Mouse (Mus musculus) urinary bladder, postnatal 10 days (tissue): ENCODE measurements around the gene Igfbp3.
"Not testable (repeated sequence)": the region's sequence is repeated elsewhere in the genome, so short reads cannot be mapped to it uniquely, and the experiment has no call there.

Experiments
- DNase-seq: peaks from one replicate; pipeline ENCODE4 v3.0.0; 2022; ENCODE audit warnings: low spot score

The Igfbp3 gene

DNA sequence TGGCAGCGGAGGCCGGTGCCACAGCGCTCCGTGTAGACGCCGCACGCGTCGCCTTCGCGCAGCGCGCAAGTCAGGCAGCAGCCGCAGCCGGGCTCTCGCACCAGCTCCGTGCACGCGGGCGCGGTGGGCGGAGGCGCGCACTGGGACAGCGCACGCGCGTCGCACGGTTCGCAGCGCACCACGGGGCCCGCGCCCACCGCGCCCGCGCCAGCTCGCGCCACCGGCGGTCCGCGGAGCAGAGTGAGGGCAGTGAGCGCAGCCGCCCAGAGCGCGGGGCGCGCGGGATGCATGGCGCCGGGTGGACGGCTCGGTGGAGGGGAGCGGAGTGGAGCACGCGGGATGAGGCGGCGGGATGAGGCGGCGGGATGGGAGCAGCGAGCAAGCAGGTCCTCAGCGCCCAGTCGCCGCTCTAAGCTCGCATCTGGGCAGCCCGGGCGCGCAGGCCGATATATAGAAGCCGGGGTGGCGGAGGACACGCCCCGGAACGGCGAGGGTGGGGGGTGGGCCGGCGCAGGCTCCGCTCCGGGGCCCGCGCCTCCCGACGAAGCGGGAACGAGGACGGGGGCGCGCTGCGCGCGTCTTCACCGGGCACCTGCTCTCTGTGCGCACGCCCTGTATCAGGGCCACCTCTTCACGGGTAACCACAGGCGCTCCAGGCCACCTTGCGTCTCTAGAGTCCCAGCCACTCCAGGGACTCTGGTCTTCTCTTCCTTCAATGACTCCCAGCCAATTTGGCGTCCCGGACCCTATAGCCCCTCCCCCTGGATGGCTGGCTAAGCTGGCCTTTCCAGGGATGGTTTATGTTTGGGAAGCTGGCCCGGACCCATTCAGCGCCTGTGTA is at the start of gene Igfbp3:
Igfbp3 (minus strand) TSS at position 423 of the 841 bp plus-strand sequence.
- DNase-seq, result no peak

DNA sequence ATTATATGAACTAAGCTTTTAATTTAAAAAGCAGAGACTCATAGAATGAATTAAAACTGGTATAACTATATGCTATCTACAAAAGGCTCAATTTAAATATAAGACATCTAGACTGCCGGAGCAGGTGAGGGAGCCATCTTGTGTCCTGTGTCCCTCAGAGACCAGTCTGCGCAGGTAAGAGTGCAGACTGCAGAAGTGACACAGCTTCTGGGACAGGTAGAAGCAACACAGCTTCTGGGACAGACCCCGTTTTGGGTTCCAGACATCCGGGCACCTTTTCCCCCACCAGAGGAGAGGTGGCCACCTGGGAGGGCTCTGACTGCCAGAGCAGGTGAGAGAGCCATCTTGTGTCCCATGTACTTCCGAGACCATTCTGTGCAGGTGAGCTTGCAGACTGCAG is 37.1 kb upstream of the Igfbp3 start:
- DNase-seq, result no peak

DNA sequence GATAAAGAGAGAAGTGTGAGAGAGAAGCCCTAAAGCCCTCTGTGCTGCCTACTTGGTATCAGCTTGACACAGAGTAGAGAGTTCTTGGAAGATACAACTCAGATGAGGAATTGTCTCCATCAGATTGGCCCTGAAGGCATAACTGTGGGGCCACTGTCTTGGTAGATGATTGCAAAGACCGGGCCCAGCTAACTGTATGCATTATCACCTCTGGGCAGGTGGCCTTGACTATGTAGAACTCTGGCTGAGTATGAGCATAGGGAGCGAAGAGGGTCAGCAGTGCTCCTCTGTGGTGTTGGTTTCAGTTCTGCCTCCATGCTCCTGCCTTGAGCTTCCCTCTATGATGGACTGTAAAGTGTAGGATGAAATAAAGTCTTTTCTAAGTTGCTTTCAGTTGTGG is 36.7 kb upstream of the Igfbp3 start:
- DNase-seq, result no peak

DNA sequence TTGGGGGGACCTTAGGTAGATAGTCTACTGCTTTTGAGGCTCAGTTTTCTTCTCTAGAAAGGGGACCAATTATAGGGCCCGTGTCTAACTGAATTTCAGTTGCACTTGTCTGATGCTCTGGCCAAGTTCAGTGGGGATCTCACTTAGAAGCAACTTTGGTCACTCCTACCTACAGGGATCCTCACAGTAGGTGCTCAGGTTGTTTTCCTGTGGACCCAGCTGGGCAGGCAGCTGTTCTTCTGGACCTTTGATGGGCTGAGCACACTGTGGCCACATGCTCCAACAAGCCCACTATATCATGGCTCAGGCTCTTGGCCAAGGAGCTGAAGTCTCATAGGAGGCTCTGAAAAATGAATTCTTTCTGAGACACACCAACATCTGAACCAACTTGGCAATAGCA is 31.1 kb upstream of the Igfbp3 start:
- DNase-seq, result no peak

DNA sequence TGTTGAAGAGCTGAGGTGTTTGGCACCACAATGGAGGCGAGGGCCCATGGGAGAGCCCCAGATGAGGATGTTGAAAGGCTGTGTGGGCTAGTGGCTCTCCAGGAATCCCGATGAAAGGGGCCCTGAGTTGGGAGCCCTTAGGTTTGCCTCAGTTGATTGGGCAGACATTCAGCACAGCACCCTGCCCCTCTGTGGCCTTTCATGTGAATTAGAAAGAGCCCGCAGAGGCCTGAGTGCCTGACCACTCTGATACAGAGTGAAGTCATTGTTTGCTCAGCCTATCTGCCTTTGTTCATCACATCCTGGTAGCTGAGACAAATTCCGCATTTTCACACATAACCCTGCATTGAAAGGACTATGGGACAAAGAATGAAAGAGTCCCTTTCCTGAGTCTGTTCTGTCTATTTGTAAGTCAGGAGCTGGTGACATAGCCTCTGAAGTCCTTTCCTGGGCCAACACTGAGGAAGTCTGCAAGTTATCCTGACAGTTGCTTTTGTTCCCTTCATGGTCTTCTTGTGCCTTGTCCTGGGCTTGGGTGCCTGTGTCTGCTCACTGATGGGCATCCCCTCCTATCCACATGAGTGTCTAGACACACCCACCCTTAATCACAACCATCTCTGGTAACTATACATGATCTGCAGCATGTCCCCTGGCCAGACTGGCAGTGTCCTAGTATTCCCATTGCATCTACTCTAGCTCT is 25.5 kb upstream of the Igfbp3 start:
- no peak for DNase-seq

DNA sequence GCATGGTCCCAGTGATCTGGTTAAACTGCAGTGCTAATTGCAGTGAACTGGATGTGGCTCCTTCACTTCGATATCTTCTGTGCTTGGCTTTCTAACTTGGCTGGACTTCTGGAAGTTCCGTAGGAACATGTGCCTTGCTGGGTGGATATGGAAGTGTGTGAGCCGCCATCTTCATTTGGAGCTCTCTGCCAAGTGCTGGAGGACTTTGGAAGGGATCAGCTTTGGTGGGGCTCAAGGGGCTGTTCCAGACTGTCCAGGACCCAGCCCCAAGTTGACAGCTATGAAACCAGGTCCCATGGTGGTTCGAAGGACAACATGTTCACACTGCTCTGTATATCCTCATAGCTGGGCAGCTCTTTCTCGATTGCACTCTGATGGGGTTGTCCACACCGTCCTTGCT is 24.8 kb upstream of the Igfbp3 start:
- no peak for DNase-seq

DNA sequence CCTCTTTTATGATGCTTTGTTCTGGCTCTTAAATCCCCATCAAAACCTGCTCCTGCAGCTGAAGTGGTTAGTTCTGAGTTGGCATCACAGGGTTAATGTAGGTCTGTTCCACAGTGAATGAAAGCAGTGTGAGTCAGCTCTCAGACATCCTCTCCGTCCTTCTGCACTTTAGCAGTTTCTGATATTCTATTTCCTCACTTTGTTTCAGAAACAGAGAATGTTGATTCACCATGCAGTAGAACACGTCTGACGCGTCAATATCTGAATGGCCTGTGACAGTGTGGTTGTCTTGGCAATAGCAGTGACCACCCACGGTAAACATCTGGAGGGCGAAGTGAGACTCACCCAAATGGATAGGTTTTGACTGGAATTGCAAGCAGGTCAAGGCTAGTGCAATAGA is 24.0 kb upstream of the Igfbp3 start:
- DNase-seq, result no peak

DNA sequence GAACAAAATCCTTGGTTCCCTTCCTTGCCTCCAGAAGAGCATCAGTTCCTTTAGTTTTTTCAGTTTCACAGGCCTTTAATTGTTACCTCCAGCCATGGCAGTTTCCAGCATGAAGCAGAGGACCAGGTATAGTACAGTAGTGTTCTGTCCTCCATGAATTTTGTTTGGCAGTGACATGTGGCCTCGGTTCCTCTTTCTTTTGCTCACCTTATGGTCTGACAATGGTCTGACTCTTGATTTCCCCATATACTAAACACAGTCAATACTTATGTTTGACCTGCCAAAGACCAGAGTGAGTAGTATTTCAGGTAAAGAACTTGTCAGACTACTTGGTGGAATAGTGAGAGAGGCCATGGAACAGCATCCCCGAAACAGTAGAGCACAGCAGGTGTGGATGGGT is 23.0 kb upstream of the Igfbp3 start:
- no peak for DNase-seq

DNA sequence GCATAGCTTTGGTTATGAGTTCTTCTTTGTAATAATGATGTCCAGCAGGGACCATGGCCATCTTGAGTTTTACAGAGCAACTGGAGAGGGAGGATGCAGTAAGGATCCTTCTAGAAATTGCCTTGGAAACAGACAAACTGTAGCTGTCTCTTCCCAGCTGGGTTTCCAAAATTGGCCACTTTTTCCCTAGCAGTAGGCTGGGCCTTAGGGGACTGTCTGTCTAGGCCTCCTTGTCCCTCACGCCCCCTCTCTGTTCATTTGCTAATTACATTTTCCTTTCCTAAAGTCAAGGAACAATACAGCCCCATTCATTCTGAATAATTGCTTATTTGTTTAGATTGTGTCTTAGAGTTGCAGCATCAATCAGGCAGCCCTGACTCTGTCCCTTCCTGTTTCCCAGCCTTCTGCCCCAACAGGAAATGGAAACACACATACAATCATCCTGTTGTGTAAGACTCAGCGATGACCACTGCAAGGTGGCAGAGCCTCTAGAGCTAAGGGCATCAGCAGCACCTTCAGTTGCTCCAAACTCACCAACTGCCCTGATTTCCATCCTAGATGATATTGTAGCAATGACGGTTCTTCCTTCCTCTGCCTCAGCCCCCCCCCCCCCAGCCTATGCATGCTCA is 21.4 kb upstream of the Igfbp3 start:
- DNase-seq, result no peak

DNA sequence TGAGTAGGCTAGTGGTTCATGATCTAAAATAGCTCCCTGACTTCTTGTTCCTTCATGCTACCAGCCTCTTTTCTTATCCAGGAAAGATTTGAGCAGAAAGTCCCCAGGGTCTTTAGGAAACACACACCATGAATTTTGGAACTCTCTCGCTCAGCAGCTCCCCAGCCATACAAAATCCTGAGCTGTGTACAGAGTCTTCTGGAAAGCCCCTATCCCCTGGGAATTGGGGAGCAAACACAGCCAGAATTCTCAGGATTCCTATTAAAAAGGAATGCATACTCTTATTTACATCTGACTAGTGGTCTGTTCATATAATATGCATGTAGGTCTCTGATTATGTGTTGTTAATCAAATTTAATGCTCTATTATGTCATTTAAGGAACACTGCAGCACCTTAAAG is 20.7 kb upstream of the Igfbp3 start:
- no peak for DNase-seq

DNA sequence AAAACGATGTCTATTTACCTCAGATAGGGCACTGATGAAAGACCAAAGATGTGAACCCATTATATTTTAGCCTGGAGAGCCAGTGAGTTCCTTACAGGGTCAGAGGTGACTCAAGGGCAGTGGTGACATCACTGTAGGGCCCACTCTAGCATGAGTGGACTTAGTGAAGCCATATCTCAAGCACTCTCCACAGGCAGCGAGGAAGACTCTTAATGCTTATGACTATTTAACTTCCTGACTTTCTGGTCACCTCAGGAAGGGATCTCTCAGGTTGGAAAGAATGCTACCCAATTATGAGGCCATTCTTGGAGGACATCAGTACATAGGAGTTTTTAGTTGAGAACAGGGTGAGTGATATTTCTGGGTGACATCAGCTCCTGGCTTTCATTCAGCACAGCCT is 19.6 kb upstream of the Igfbp3 start:
- no peak for DNase-seq

DNA sequence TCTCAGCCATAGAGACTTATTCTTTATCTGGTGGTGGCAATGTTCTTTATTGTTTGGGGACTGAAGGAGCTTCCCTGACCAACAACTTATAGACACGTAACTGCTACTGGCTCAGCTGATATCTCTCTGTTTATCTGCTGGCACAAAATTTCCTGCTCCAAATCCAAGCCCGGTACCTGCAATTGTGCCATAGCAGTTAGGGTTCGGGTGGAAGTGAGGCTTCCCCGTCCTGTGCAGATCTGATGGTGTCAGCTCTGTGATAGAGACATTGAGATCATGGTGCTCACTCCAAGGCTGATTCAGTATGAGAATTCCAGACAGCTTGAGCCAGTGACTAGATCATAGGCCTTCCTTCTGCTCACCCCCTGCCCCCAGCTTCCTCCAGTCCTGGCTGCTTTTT is 18.2 kb upstream of the Igfbp3 start:
- no peak for DNase-seq

DNA sequence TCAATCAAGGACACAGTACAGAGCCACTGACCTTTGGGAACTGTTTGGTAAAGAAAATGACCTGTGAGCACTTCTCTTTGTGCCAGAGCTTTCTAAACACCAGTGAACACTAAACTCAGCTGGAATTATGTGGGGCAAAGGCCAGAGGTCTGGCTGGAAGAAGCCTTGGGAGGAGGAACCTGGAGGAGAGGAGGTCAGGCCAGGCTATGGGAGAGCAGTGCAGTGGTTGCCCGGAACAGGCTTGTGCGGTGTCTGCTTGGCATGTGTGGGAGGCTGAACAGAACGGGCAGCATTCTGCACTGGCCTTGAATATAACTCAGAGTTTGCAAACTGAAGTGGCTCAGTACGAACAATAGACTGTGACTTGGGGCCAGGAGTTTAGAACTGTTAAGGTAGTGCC is 16.3 kb upstream of the Igfbp3 start:
- DNase-seq, result no peak

DNA sequence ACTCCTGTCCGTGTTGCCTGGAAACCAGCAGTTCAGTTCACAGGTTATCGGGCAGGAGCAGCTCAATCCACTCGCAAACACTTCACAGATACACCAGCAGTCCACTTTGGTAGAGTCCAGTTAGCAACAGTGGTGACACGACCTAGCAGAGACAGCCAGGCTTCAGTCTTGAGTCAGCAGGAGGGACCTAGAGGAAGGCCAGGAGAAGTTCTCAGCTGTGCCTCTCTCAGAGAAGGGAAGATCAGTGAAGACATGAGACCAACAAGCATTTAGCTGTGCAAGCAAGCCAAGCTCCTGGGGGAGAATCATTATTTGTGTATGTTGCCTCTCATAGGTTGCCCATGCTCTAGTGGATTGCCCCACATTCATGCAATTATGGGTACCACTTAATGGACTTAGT is 14.4 kb upstream of the Igfbp3 start:
- DNase-seq, result no peak

DNA sequence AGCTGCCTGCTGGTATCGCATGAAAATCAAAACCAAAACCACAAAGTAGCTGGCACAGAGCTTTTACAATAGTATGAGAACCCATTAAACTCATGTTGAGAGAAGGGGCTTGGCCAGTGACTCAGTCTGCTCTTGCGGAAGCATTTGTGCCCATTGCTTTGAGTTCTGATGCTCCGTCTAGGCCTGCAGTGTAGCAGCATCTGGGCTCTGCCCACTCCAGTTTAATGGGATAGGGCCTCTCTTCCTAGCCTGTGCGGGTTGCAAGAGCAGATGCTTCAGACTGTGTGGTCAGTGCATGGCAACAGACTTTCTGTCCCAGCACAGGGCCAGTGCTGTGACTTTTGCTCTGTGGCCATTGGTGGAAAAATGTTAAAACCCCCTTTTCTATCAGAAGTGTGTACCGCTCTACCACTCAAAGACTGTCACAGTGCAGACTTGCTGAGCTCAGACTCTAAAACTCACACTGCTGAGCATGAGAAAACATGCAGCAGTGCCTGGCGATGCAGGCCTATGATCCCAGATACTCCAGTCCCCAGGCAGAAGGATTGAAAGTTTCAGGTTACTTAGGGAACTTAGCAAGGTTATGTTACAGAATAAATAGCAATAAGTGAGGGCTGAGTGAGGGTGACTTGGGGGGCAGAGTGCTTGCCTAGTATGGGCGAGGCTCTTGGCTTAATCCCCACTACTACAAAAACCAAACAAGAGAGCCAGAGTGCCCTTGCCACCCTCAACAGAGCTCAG is 13.3 kb upstream of the Igfbp3 start:
- no peak for DNase-seq

DNA sequence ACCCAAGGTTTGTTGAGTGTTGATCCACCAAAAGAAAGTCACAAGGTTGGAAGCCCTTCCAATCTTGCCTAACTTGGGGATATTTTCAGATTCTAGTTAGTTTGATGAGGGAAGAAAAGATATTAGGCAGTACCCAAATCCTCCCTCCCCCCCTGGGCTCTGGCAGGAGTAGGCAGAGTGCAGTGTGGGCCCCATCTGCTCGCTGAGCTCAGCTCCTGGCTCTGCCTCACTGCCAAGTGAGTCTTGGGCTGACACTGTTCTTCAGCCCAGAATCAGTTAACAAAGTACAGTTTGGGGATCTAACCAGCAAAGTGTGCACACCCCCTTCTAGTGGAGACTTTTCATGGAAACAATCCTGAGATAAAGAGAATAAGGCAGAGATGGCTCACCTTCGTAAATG is 12.5 kb upstream of the Igfbp3 start:
- DNase-seq, result no peak

DNA sequence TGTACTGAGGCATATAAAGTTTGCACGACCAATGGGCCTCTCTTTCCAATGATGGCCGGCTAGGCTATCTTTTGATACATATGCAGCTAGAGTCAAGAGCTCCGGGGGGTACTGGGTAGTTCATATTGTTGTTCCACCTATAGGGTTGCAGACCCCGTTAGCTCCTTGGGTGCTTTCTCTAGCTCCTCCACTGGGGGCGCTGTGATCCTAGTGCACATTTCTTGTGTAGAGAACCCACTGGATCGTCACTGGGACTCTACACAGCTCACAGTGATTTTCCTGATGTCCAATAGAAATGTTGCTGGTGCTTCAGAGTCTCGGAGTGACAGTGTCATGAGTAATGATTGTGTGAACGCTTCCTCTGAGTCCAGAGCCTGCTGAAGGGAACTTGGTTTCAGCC is 8.1 kb upstream of the Igfbp3 start:
- DNase-seq, result not testable (repeated sequence)

DNA sequence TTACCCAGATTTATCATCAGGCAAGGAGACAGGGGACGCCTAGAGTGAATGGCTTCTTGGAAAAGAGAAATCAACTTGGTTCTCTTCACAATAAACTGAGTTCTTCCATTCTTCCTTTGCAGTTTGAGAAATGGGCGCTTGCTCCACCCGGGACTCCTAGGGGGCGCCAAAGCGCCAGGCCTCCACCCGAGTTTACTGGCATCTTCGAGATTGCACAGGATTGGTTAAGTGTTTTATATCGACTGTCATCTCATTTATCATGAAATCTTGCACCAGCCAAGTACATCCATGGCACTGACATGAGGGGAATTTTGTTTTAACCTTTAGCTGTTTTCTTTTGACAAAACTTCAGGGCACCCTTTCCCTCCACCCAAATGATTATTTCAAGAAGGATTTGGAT is 2.0 kb upstream of the Igfbp3 start:
- no peak for DNase-seq

DNA sequence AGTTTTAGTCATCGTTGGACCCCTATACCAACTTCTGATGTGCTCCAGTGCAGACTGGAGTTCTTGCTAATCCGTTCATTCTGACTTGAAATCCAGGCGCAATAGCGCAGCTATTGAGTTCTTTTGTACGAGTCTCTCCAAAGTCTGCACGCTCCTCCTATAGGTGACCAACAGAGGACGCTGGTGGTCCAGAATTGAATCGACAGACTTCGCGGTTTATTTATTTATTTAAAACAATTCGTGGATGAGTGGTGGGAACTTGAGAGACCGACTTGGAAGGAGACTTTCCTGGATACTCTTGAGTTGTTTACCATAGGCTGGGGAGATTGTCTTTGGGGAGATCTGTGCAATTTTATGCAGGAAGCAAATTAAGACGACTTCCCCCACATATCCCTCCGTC is 1.0 kb upstream of the Igfbp3 start:
- DNase-seq, result no peak

DNA sequence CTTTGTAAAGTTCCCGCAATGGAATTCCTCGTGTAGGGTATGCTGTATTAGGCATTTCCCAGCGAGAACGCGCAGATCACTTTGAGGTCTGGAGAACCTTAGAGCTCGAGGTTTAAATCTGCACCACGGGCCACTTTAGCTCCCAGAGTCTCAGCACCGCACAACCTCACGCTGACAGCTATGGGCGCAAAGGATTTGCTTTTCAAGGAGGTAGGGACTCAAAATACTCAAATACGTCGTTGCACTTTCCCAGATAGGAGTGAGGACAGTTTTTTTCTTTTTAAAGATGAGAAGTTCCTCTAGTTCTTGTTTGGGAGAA is 578 bp upstream of the Igfbp3 start:
- DNase-seq, result no peak

DNA sequence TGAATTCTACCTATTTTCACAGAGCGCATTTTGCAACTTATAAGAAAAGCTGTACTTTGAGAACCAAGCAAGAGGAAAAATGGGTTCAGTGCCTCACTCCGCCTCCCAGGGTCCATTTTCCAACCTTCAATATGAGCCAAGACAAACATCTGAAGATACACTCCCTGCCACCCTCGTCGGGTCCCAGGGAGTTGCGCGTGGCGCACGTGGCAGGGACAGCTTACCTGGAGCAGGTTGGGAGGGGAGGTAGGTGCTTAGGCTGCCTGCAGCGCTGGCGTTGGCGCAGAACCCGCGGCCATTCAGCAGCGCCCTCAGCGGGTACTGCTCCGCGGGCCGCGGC is 592 bp downstream of the Igfbp3 start:
- no peak for DNase-seq

DNA sequence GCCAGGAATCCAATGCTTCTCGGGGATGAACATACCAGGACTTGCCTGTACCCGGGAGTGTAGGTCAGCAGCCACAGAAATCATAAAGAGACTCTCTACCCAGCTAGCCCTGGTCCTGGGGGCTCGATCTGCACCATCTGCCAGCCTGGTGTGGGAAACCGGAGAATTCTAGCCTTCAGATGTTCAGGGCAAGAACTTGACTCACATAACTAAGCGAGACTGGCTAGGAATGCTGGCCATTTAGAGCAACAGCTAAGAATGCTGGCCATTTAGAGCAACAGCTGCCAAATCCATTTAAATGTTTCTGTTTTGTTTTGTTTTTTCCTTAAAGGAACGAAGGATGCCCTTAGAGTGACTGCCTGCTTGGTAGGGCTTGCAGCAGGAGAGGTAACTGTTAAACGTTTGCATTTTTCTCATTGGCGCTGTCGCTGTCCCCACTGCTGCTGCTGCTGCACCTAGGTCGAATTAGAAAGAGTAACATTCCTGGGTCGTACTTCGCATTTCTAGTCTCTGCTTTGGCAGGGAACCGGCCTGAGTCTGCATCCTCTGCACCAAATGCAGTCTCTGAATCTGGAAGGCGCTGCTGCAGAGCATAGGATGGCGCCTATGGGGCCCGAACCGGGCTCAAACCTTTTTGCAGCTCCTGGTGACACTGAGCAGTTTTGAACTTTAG is 1.5 kb downstream of the Igfbp3 start:
- DNase-seq, result no peak
